Comparison of ENCODE assay signal across 20 mouse cellular contexts in genomic region chr19:46647850-46648249, GRCm38 (mm10). TPM values are rescaled to one million over a fixed set of nuclear protein-coding genes. Genes with fewer than 3 reads are reported as not detected.
DNase-seq lines count a peak whose midpoint lies in the region; ATAC-seq and TF ChIP-seq lines count a peak whose summit lies in the region.
"Had no signal": no experiment of that assay in that cellular context is flagged by ENCODE, and none has a peak within 500 bp of the region (broad histone marks: within the 10 kb centered on the region; RNA-seq: fewer than 3 reads in every experiment).

No protein-coding gene starts in this region.

- no peak overlapping the region for H3K4me2 ChIP-seq in hindbrain, postnatal 0 days (ENCODE audit: low read depth, low read length)
- no peak overlapping the region for H3K4me2 ChIP-seq in hindbrain, embryonic 14.5 days (replicated peaks)
- H3K4me2 ChIP-seq in liver, postnatal 0 days (ENCODE audit: low read depth, low read length) = no peak overlapping the region
- H3K4me2 ChIP-seq in liver, embryonic 11.5 days = no peak overlapping the region
- H3K4me2 ChIP-seq: embryonic facial prominence, embryonic 15.5 days; forebrain, embryonic 12.5 days; heart, embryonic 15.5 days; hindbrain, embryonic 13.5 days; midbrain, embryonic 13.5 days had no signal

- H3K9ac ChIP-seq in hindbrain, postnatal 0 days (replicated peaks; ENCODE audit: low read length) = no peak overlapping the region
- no peak overlapping the region for H3K9ac ChIP-seq in hindbrain, embryonic 14.5 days
- H3K9ac ChIP-seq in liver, postnatal 0 days (replicated peaks) = no peak overlapping the region
- H3K9ac ChIP-seq in liver, embryonic 11.5 days (ENCODE audit: low read depth, low read length) = no peak overlapping the region
- no peak overlapping the region for H3K9ac ChIP-seq in MEL (ENCODE audit: control insufficient read depth, low read depth, low read length, poor library complexity, severe bottlenecking)
- H3K9ac ChIP-seq: embryonic facial prominence, embryonic 15.5 days; forebrain, embryonic 12.5 days; heart, embryonic 15.5 days; hindbrain, embryonic 13.5 days; liver, embryonic 14.5 days; midbrain, embryonic 13.5 days had no signal

- TF ChIP-seq EP300 in liver, postnatal 0 days (IDR thresholded peaks at IDR 0.05; ENCODE audit: low read depth) = no peak
- no peak for TF ChIP-seq EP300 in MEL (IDR thresholded peaks at IDR 0.05; ENCODE audit: low read depth in 1 of 2, low read length in 2 of 2)

- no peak for TF ChIP-seq RAD21 in MEL (IDR thresholded peaks at IDR 0.05; ENCODE audit: low read depth, low read length)

- ATAC-seq in hindbrain, postnatal 0 days = no peak
- no peak for ATAC-seq in hindbrain, embryonic 14.5 days (ENCODE audit: low FRiP score)
- ATAC-seq in liver, postnatal 0 days = peak; percentile 20
- ATAC-seq in liver, embryonic 11.5 days (replicated peaks; ENCODE audit: low FRiP score) = no peak
- ATAC-seq: midbrain, embryonic 13.5 days had no signal

- TF ChIP-seq POLR2A in MEL (IDR thresholded peaks at IDR 0.05; ENCODE audit: control insufficient read depth in 1 of 2, insufficient read depth in 1 of 2, low read depth in 1 of 2, low read length in 2 of 2, poor library complexity in 1 of 2) = no peak

- no peaks in the 10 kb centered on the region for H3K9me3 ChIP-seq in hindbrain, postnatal 0 days (ENCODE audit: low read length)
- no peaks in the 10 kb centered on the region for H3K9me3 ChIP-seq in hindbrain, embryonic 14.5 days (ENCODE audit: control insufficient read depth, low read length)
- no peaks in the 10 kb centered on the region for H3K9me3 ChIP-seq in liver, postnatal 0 days (ENCODE audit: low read length)
- H3K9me3 ChIP-seq in liver, embryonic 11.5 days (ENCODE audit: control insufficient read depth, low read length) = no peaks in the 10 kb centered on the region
- H3K9me3 ChIP-seq in MEL (replicated peaks; ENCODE audit: insufficient read depth, low read length) = no peaks in the 10 kb centered on the region
- H3K9me3 ChIP-seq: embryonic facial prominence, embryonic 15.5 days; forebrain, embryonic 12.5 days; heart, embryonic 15.5 days; hindbrain, embryonic 13.5 days; limb, embryonic 10.5 days; midbrain, embryonic 13.5 days had no signal

- no peak overlapping the region for H3K27ac ChIP-seq in hindbrain, postnatal 0 days
- no peak overlapping the region for H3K27ac ChIP-seq in hindbrain, embryonic 14.5 days
- H3K27ac ChIP-seq in liver, postnatal 0 days (ENCODE audit: low read depth) = peak overlapping the region; percentile 55; the same call in 1 of the 2 replicates
- no peak overlapping the region for H3K27ac ChIP-seq in liver, embryonic 11.5 days (ENCODE audit: low read depth, low read length)
- no peak overlapping the region for H3K27ac ChIP-seq in MEL (ENCODE audit: control insufficient read depth, low read depth, low read length)
- H3K27ac ChIP-seq: forebrain, embryonic 12.5 days; heart, embryonic 15.5 days; hindbrain, embryonic 13.5 days; limb, embryonic 10.5 days; liver, embryonic 14.5 days; midbrain, embryonic 13.5 days had no signal

- WGBS in hindbrain, postnatal 0 days = 76% methylated on average over 8 of the region's 8 CpGs
- 85% methylated on average over 8 of the region's 8 CpGs for WGBS in hindbrain, embryonic 14.5 days
- 66% methylated on average over 8 of the region's 8 CpGs for WGBS in liver, postnatal 0 days (ENCODE audit: insufficient replicate concordance)
- WGBS in liver, embryonic 11.5 days = 74% methylated on average over 8 of the region's 8 CpGs

- H3K27me3 ChIP-seq in hindbrain, postnatal 0 days (ENCODE audit: insufficient read depth, low read length) = no peaks in the 10 kb centered on the region
- no peaks in the 10 kb centered on the region for H3K27me3 ChIP-seq in hindbrain, embryonic 14.5 days (ENCODE audit: control insufficient read depth, insufficient read depth, low read length)
- H3K27me3 ChIP-seq in liver, postnatal 0 days (ENCODE audit: insufficient read depth, low read length) = no peaks in the 10 kb centered on the region
- H3K27me3 ChIP-seq in liver, embryonic 11.5 days (replicated peaks; ENCODE audit: control insufficient read depth, insufficient read depth, low read length) = no peaks in the 10 kb centered on the region
- no peaks in the 10 kb centered on the region for H3K27me3 ChIP-seq in MEL (ENCODE audit: control insufficient read depth in 1 of 2, insufficient read depth in 2 of 2, low read length in 2 of 2)
- H3K27me3 ChIP-seq: embryonic facial prominence, embryonic 15.5 days; forebrain, embryonic 12.5 days; heart, embryonic 15.5 days; hindbrain, embryonic 13.5 days; midbrain, embryonic 13.5 days had no signal

- no peaks in the 10 kb centered on the region; the same call in 1 of the 2 replicates for H3K36me3 ChIP-seq in hindbrain, postnatal 0 days (ENCODE audit: insufficient read depth, low read length)
- peaks cover 32% of the 10 kb centered on the region for H3K36me3 ChIP-seq in hindbrain, embryonic 14.5 days (replicated peaks; ENCODE audit: control insufficient read depth, insufficient read depth)
- H3K36me3 ChIP-seq in liver, postnatal 0 days (replicated peaks; ENCODE audit: insufficient read depth, low read length) = peaks cover 42% of the 10 kb centered on the region
- peaks cover 11% of the 10 kb centered on the region; the same call in 1 of the 2 replicates for H3K36me3 ChIP-seq in liver, embryonic 11.5 days (ENCODE audit: control insufficient read depth, insufficient read depth, low read length)
- peaks cover 2 to 9% of the 10 kb centered on the region in 2 experiments; a peak in 2 of 4 replicates for H3K36me3 ChIP-seq in MEL (ENCODE audit: control insufficient read depth in 1 of 2, insufficient read depth in 2 of 2, low read length in 2 of 2)

- no peak overlapping the region for H3K4me3 ChIP-seq in hindbrain, postnatal 0 days (ENCODE audit: low read length)
- H3K4me3 ChIP-seq in hindbrain, embryonic 14.5 days (replicated peaks; ENCODE audit: low read length) = no peak overlapping the region
- H3K4me3 ChIP-seq in liver, postnatal 0 days (ENCODE audit: low read depth, low read length) = no peak overlapping the region
- no peak overlapping the region for H3K4me3 ChIP-seq in liver, embryonic 11.5 days (ENCODE audit: low read depth, low read length)
- H3K4me3 ChIP-seq in MEL (ENCODE audit: control insufficient read depth in 1 of 2, insufficient read depth in 1 of 2, low read depth in 2 of 2, low read length in 2 of 2) = no peak overlapping the region
- H3K4me3 ChIP-seq: embryonic facial prominence, embryonic 15.5 days; forebrain, embryonic 12.5 days; heart, embryonic 15.5 days; hindbrain, embryonic 13.5 days; limb, embryonic 10.5 days; midbrain, embryonic 13.5 days had no signal

- peaks cover 23% of the 10 kb centered on the region for H3K4me1 ChIP-seq in hindbrain, postnatal 0 days (ENCODE audit: insufficient read depth, low read length)
- peaks cover 16% of the 10 kb centered on the region for H3K4me1 ChIP-seq in hindbrain, embryonic 14.5 days (replicated peaks; ENCODE audit: control insufficient read depth, insufficient read depth, low read length)
- H3K4me1 ChIP-seq in liver, postnatal 0 days (ENCODE audit: insufficient read depth) = peaks cover 43% of the 10 kb centered on the region
- peaks cover 20% of the 10 kb centered on the region for H3K4me1 ChIP-seq in liver, embryonic 11.5 days (replicated peaks; ENCODE audit: control insufficient read depth, insufficient read depth, low read length)
- peaks cover 0 to under 1% of the 10 kb centered on the region in 2 experiments; a peak in 1 of 4 replicates for H3K4me1 ChIP-seq in MEL (ENCODE audit: control insufficient read depth in 1 of 2, insufficient read depth in 2 of 2, low read length in 2 of 2)

- no peaks in the 10 kb centered on the region for H3K79me2 ChIP-seq in MEL (ENCODE audit: control insufficient read depth, insufficient read depth, low read length, poor library complexity)

- TF ChIP-seq CTCF in hindbrain, postnatal 0 days (IDR thresholded peaks at IDR 0.05; ENCODE audit: low read depth) = peak; percentile 53
- TF ChIP-seq CTCF in liver, postnatal 0 days (IDR thresholded peaks at IDR 0.05; ENCODE audit: low read depth) = peak; percentile 38
- TF ChIP-seq CTCF in MEL (IDR thresholded peaks at IDR 0.05 in 2 of 3, conservative IDR thresholded peaks at IDR 0.05 in 1 of 3; ENCODE audit: control insufficient read depth in 1 of 3, insufficient read depth in 1 of 3, low read depth in 2 of 3, low read length in 3 of 3, poor library complexity in 1 of 3, severe bottlenecking in 1 of 3) = no peak

- peak; percentile 56 to 62 for DNase-seq in adrenal gland, postnatal 36 days
- DNase-seq in adrenal gland, postnatal 25 days = no peak
- no peak for DNase-seq in hindbrain, postnatal 0 days (ENCODE audit: low spot score)
- no peak for DNase-seq in hindbrain, embryonic 14.5 days (ENCODE audit: low spot score)
- DNase-seq in liver, postnatal 0 days = no peak
- DNase-seq in liver, embryonic 11.5 days (ENCODE audit: low spot score) = no peak
- DNase-seq in MEL (ENCODE audit: low read depth, low spot score) = peak; percentile 28
- DNase-seq in right cerebral cortex, postnatal 14 days = no peak
- DNase-seq: cerebellum, postnatal 14 days; embryo, embryonic 11 days; kidney, adult 18-20 months; thymus, adult 18-20 months had no signal

RNA-seq across cellular contexts. Expression of gene Cyp17a1, which starts 25.1 kb away (rescaled TPM):
- total RNA-seq in adrenal gland, postnatal 36 days (2021) = 10 to 100 TPM in 1 of 2 experiments, 1 to 10 TPM in 1; 1.9 to 10.5 TPM
- total RNA-seq in adrenal gland, postnatal 25 days (2021) = 1.2 and 1.9 TPM in 2 replicates
- total RNA-seq in hindbrain, postnatal 0 days (2014; rRNA removed) = not detected in 2 replicates
- not detected in 2 replicates for polyA plus RNA-seq in hindbrain, postnatal 0 days (2015; fragmentation: Nextera tagmentation; extraction: Ambion mirVana)
- polyA plus RNA-seq in hindbrain, embryonic 14.5 days (2014; fragmentation: Nextera tagmentation; extraction: Ambion mirVana) = not detected in 2 replicates
- polyA plus RNA-seq in liver, postnatal 0 days (2015; fragmentation: Nextera tagmentation; extraction: Ambion mirVana) = 3.3 and 5.8 TPM in 2 replicates
- polyA plus RNA-seq in liver, embryonic 11.5 days (2014; fragmentation: Nextera tagmentation; extraction: Ambion mirVana) = 0.27 and 0.30 TPM in 2 replicates
- total RNA-seq in MEL (2012; rRNA removed) = not detected in 2 replicates
- polyA plus RNA-seq in MEL (2012; ENCODE audit: insufficient read depth in 1 of 2, insufficient read length in 2 of 2, low read depth in 1 of 2, low replicate concordance in 2 of 2, missing spikeins in 1 of 2) = not detected
- total RNA-seq: megakaryocyte progenitor cell, adult 5-6 weeks had no signal
- polyA plus RNA-seq: forebrain, embryonic 12.5 days; hindbrain, embryonic 13.5 days; limb, embryonic 10.5 days; midbrain, embryonic 13.5 days had no signal

RNA-seq across cellular contexts. Expression of gene Borcs7, which starts 41.9 kb away (rescaled TPM):
- total RNA-seq in adrenal gland, postnatal 36 days (2021) = 10 to 100 TPM; 14.4 to 16.8 TPM
- 14.4 and 18.0 TPM in 2 replicates for total RNA-seq in adrenal gland, postnatal 25 days (2021)
- 9.3 and 11.2 TPM in 2 replicates for total RNA-seq in hindbrain, postnatal 0 days (2014; rRNA removed)
- 37.1 and 38.9 TPM in 2 replicates for polyA plus RNA-seq in hindbrain, postnatal 0 days (2015; fragmentation: Nextera tagmentation; extraction: Ambion mirVana)
- 21.2 and 26.6 TPM in 2 replicates for polyA plus RNA-seq in hindbrain, embryonic 14.5 days (2014; fragmentation: Nextera tagmentation; extraction: Ambion mirVana)
- 6.6 and 7.1 TPM in 2 replicates for polyA plus RNA-seq in liver, postnatal 0 days (2015; fragmentation: Nextera tagmentation; extraction: Ambion mirVana)
- 9.9 and 13.8 TPM in 2 replicates for polyA plus RNA-seq in liver, embryonic 11.5 days (2014; fragmentation: Nextera tagmentation; extraction: Ambion mirVana)
- 4.1 and 5.1 TPM in 2 replicates for total RNA-seq in MEL (2012; rRNA removed)
- polyA plus RNA-seq in MEL (2012; ENCODE audit: insufficient read depth in 1 of 2, insufficient read length in 2 of 2, low read depth in 1 of 2, low replicate concordance in 2 of 2, missing spikeins in 1 of 2) = 10 to 100 TPM in 1 of 2 experiments, not detected in 1; 11.1 TPM

RNA-seq across cellular contexts. Expression of gene Wbp1l, which starts 49.0 kb away (rescaled TPM):
- total RNA-seq in adrenal gland, postnatal 36 days (2021) = 100 to 1,000 TPM; 131 to 170 TPM
- 154 and 189 TPM in 2 replicates for total RNA-seq in adrenal gland, postnatal 25 days (2021)
- total RNA-seq in hindbrain, postnatal 0 days (2014; rRNA removed) = 52.3 and 56.9 TPM in 2 replicates
- 30.3 and 31.6 TPM in 2 replicates for polyA plus RNA-seq in hindbrain, postnatal 0 days (2015; fragmentation: Nextera tagmentation; extraction: Ambion mirVana)
- 29.9 and 31.7 TPM in 2 replicates for polyA plus RNA-seq in hindbrain, embryonic 14.5 days (2014; fragmentation: Nextera tagmentation; extraction: Ambion mirVana)
- 40.4 and 48.8 TPM in 2 replicates for polyA plus RNA-seq in liver, postnatal 0 days (2015; fragmentation: Nextera tagmentation; extraction: Ambion mirVana)
- 36.6 and 40.7 TPM in 2 replicates for polyA plus RNA-seq in liver, embryonic 11.5 days (2014; fragmentation: Nextera tagmentation; extraction: Ambion mirVana)
- 47.0 and 52.9 TPM in 2 replicates for total RNA-seq in MEL (2012; rRNA removed)
- polyA plus RNA-seq in MEL (2012; ENCODE audit: insufficient read depth in 1 of 2, insufficient read length in 2 of 2, low read depth in 1 of 2, low replicate concordance in 2 of 2, missing spikeins in 1 of 2) = 10 to 100 TPM in 1 of 2 experiments, not detected in 1; 70.0 TPM

RNA-seq across cellular contexts. Expression of gene As3mt, which starts 59.4 kb away (rescaled TPM):
- 100 to 1,000 TPM in 1 of 2 experiments, 10 to 100 TPM in 1; 93.6 to 101 TPM for total RNA-seq in adrenal gland, postnatal 36 days (2021)
- total RNA-seq in adrenal gland, postnatal 25 days (2021) = 86.5 and 93.0 TPM in 2 replicates
- 16.0 and 19.0 TPM in 2 replicates for total RNA-seq in hindbrain, postnatal 0 days (2014; rRNA removed)
- 32.9 and 34.9 TPM in 2 replicates for polyA plus RNA-seq in hindbrain, postnatal 0 days (2015; fragmentation: Nextera tagmentation; extraction: Ambion mirVana)
- polyA plus RNA-seq in hindbrain, embryonic 14.5 days (2014; fragmentation: Nextera tagmentation; extraction: Ambion mirVana) = 38.6 and 40.1 TPM in 2 replicates
- polyA plus RNA-seq in liver, postnatal 0 days (2015; fragmentation: Nextera tagmentation; extraction: Ambion mirVana) = 28.4 and 30.1 TPM in 2 replicates
- polyA plus RNA-seq in liver, embryonic 11.5 days (2014; fragmentation: Nextera tagmentation; extraction: Ambion mirVana) = 26.0 and 29.3 TPM in 2 replicates
- total RNA-seq in MEL (2012; rRNA removed) = 17.0 and 22.8 TPM in 2 replicates
- 10 to 100 TPM in 1 of 2 experiments, not detected in 1; 52.2 TPM for polyA plus RNA-seq in MEL (2012; ENCODE audit: insufficient read depth in 1 of 2, insufficient read length in 2 of 2, low read depth in 1 of 2, low replicate concordance in 2 of 2, missing spikeins in 1 of 2)

Comparison
In these comparisons a context has a peak if more than half of its experiments do, and no peak if none do; other contexts are left out.
1. DNase-seq: peak in adrenal gland, postnatal 36 days (2 of 2) and MEL (single experiment); none in adrenal gland, postnatal 25 days (single experiment), hindbrain, postnatal 0 days (single experiment), hindbrain, embryonic 14.5 days (single experiment), liver, postnatal 0 days (single experiment), liver, embryonic 11.5 days (single experiment) and right cerebral cortex, postnatal 14 days (single experiment).
2. CTCF ChIP-seq: peak in hindbrain, postnatal 0 days (single experiment) and liver, postnatal 0 days (single experiment); none in MEL (0 of 3).